Mouse (Mus musculus) stomach, postnatal 0 days (tissue): ENCODE data around the gene Mrgprd. TPM values are rescaled to one million over a fixed set of nuclear protein-coding genes. Genes with fewer than 3 reads are reported as not detected.

Experiments
- ATAC-seq: fragments of 200-750 bp; cut with Nextera tagmentation; 2 replicates; pipeline ENCODE4 v1.8.0; 2017; ENCODE audit not compliant: low FRiP score, low TSS enrichment
- DNase-seq: peaks from one replicate; pipeline ENCODE4 v3.0.0-alpha.2; 2016; ENCODE audit warnings: low spot score
- H3K27ac ChIP-seq: fragments of 300-500 bp; sonication (generic); replicated peaks from 2 replicates; pipeline ENCODE4 v1.5.1; 2014; ENCODE audit warnings: mild to moderate bottlenecking, control low read depth
- H3K27me3 ChIP-seq: fragments of 300-500 bp; sonication (generic); 2 replicates; pipeline ENCODE4 v1.6.1; 2014; ENCODE audit warnings: low read length; ENCODE audit not compliant: control insufficient read depth, insufficient read depth
- H3K36me3 ChIP-seq: fragments of 300-500 bp; sonication (generic); 2 replicates; pipeline ENCODE4 v1.6.1; 2014; ENCODE audit warnings: low read length, mixed read lengths; ENCODE audit not compliant: control insufficient read depth, insufficient read depth
- H3K4me1 ChIP-seq: fragments of 300-500 bp; sonication (generic); replicated peaks from 2 replicates; pipeline ENCODE4 v1.6.1; 2014; ENCODE audit warnings: antibody characterized with exemption; ENCODE audit not compliant: control insufficient read depth, insufficient read depth
- H3K4me2 ChIP-seq: fragments of 300-500 bp; sonication (generic); replicated peaks from 2 replicates; pipeline ENCODE4 v1.6.1; 2014; ENCODE audit warnings: low read depth, mild to moderate bottlenecking, control low read depth, moderate library complexity
- H3K4me3 ChIP-seq: fragments of 300-500 bp; sonication (generic); 2 replicates; pipeline ENCODE4 v1.5.1; 2014; ENCODE audit warnings: low read depth, low read length, control low read depth
- H3K9ac ChIP-seq: fragments of 300-500 bp; sonication (generic); 2 replicates; pipeline ENCODE4 v1.6.1; 2014; ENCODE audit warnings: mild to moderate bottlenecking, low read length, control low read depth, mixed read lengths
- H3K9me3 ChIP-seq: fragments of 300-500 bp; sonication (generic); 2 replicates; pipeline ENCODE4 v1.6.1; 2016; ENCODE audit warnings: low read length; ENCODE audit not compliant: control insufficient read depth
- CTCF ChIP-seq: IDR thresholded peaks from 2 replicates; pipeline ENCODE4 v1.5.1; 2016; ENCODE audit warnings: antibody characterized with exemption, low read depth, mild to moderate bottlenecking, moderate library complexity
- EP300 ChIP-seq: optimal IDR thresholded peaks from 2 replicates; pipeline ENCODE3; 2016; ENCODE audit warnings: antibody characterized with exemption
- WGBS: fragments of 180-500 bp; shearing (Covaris S2); extraction: QIAGEN DNeasy Blood & Tissue Kit; methylation state at CpG from one replicate; pipeline ENCODE4 v1.1.7; 2014; 5-methylcytosine and 5-hydroxymethylcytosine counted together
- polyA plus RNA-seq: library from polyadenylated mRNA; unstranded; fragments of >200 nt; fragmentation: Nextera tagmentation; extraction: Ambion mirVana; gene quantifications from 2 replicates; pipeline ENCODE4 v1.2.1, GENCODE M21; 2015

Gene Mrgprd
- polyA plus RNA-seq, 1 experiment from 2014 or later = not detected

- Histone ChIP-seq H3K9me3 (no peaks in the 10 kb centered on the region), H3K4me3 (peak within 1 kb of the TSS; percentile 27), H3K27me3 (no peaks in the 10 kb centered on the region), H3K4me1 (no peaks in the 10 kb centered on the region), H3K36me3 (no peaks in the 10 kb centered on the region), H3K4me2 (peak within 1 kb of the TSS; percentile 49), H3K27ac (peak within 1 kb of the TSS; percentile 86), H3K9ac (peak within 1 kb of the TSS; percentile 56)
- TF ChIP-seq EP300 = no peak
- peak; percentile 58 for TF ChIP-seq CTCF
- WGBS = 23% methylated on average over 12 of the region's 13 CpGs
- peak; percentile 28; the same call in 1 of the 2 replicates for ATAC-seq
- no peak for DNase-seq
Measured at GRCm38 (mm10) chr7:145300321-145301007, 14.2 kb upstream of the Mrgprd start, which contains the start of gene Mrgprf. Gene Mrgprf, plus strand, starts transcription at chr7:145300828.

- no peaks in the 10 kb centered on the region for H3K27me3 ChIP-seq
- no peaks in the 10 kb centered on the region for H3K9me3 ChIP-seq
- no peak for TF ChIP-seq CTCF
- no peak for TF ChIP-seq EP300
- H3K27ac ChIP-seq = peak overlapping the region; percentile 86
- DNase-seq (no peak), ATAC-seq (no peak)
- H3K36me3 ChIP-seq = no peaks in the 10 kb centered on the region
- no peaks in the 10 kb centered on the region for H3K4me1 ChIP-seq
- peak overlapping the region; percentile 49 for H3K4me2 ChIP-seq
- H3K9ac ChIP-seq = peak overlapping the region; percentile 56
- H3K4me3 ChIP-seq = peak overlapping the region; percentile 27
Measured at GRCm38 (mm10) chr7:145301008-145301340, 13.7 kb upstream of the Mrgprd start.

GRCm38 (mm10) chr7:145301341-145302005 lies 13.2 kb upstream of the Mrgprd start:
- TF ChIP-seq EP300 = no peak
- TF ChIP-seq CTCF = no peak
- no peaks in the 10 kb centered on the region for H3K9me3 ChIP-seq
- WGBS = 55% methylated on average over 6 of the region's 6 CpGs
- H3K27me3 ChIP-seq = no peaks in the 10 kb centered on the region
- peak overlapping the region; percentile 49 for H3K4me2 ChIP-seq
- no peak for ATAC-seq
- H3K4me1 ChIP-seq = no peaks in the 10 kb centered on the region
- H3K27ac ChIP-seq = peak overlapping the region; percentile 86
- no peak for DNase-seq
- H3K9ac ChIP-seq = peak overlapping the region; percentile 56
- no peaks in the 10 kb centered on the region for H3K36me3 ChIP-seq
- H3K4me3 ChIP-seq = peak overlapping the region; percentile 27

GRCm38 (mm10) chr7:145302488-145303285 lies 11.9 kb upstream of the Mrgprd start:
- H3K4me1 ChIP-seq = no peaks in the 10 kb centered on the region
- no peaks in the 10 kb centered on the region for H3K36me3 ChIP-seq
- H3K27ac ChIP-seq = peak overlapping the region; percentile 5; the same call in 1 of the 2 replicates
- TF ChIP-seq CTCF (no peak), EP300 (no peak)
- WGBS = 8% methylated on average over 20 of the region's 20 CpGs
- peak overlapping the region; percentile 23; the same call in 1 of the 2 replicates for H3K4me3 ChIP-seq
- H3K27me3 ChIP-seq = no peaks in the 10 kb centered on the region
- 0 out of 2 replicates have a peak overlapping the region, but pooled peaks have one; percentile 18 for H3K9ac ChIP-seq
- DNase-seq (peak; percentile 89), ATAC-seq (peak; percentile 92)
- H3K4me2 ChIP-seq = peak overlapping the region; percentile 49
- no peaks in the 10 kb centered on the region for H3K9me3 ChIP-seq

GRCm38 (mm10) chr7:145304153-145304552 lies 10.5 kb upstream of the Mrgprd start:
- WGBS = 80% methylated on average over 2 of the region's 2 CpGs

More at GRCm38 (mm10) chr7:145304153-145304552, 10.5 kb upstream of the Mrgprd start:
- TF ChIP-seq EP300 = no peak
- TF ChIP-seq CTCF = no peak
- Histone ChIP-seq H3K4me1 (no peaks in the 10 kb centered on the region), H3K27me3 (no peaks in the 10 kb centered on the region), H3K4me2 (no peak overlapping the region), H3K9ac (no peak overlapping the region), H3K4me3 (no peak overlapping the region), H3K9me3 (no peaks in the 10 kb centered on the region), H3K36me3 (no peaks in the 10 kb centered on the region), H3K27ac (no peak overlapping the region)
- ATAC-seq (no peak), DNase-seq (no peak)
